Mouse (Mus musculus): Measurements from ENCODE around the gene March1. TPM values are rescaled to one million over a fixed set of nuclear protein-coding genes. Genes with fewer than 3 reads are reported as not detected.

The March1 gene
- polyA plus RNA-seq, 1 experiment from 2014 or later = 0.20 TPM

DNA sequence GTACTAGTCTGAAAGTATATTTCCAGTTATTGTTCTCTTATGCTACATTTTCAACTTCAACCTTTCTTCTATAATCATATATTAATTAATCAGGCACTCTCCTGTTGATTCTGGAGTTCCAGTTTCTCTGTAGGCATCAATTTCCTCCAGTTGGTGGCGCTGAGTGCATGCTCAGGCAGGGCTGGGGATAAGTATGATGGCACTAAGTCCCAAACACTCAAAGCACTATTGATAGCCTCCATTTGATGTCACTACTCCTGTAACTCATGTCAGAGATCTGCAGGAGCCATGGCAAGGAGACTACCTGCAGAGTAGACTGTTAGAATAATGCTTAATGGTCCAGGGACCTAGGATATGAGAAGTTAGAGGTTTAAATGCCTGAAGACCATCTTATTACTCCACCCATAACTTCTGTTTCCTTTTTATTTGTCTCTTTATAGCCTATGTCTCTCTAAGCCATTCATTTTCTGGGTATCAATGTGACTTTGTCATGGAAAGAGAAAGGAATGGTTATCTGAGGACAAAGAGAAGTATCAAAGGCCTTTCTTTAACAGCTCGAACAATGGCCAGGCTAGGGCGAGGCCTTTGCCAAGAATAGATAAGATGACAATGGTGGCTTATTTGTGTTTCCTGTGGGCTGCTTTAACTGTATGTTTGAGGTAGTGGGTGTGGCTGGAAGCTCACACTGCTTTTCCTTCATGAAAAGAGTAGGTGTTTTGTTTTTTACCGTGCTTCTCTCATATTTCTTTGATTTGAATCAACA is 705.5 kb downstream of the March1 start:
- H3K27me3 ChIP-seq = no peaks in the 10 kb centered on the region
- no peaks in the 10 kb centered on the region for H3K36me3 ChIP-seq
- no peaks in the 10 kb centered on the region for H3K4me1 ChIP-seq (replicated peaks)
- 65% methylated on average over 4 of the region's 4 CpGs for WGBS
- no peak overlapping the region for H3K4me2 ChIP-seq
- no peaks in the 10 kb centered on the region for H3K9me3 ChIP-seq
- no peak overlapping the region for H3K27ac ChIP-seq
- H3K9ac ChIP-seq (replicated peaks) = no peak overlapping the region
- no peak overlapping the region for H3K4me3 ChIP-seq (replicated peaks)
- no peak for ATAC-seq (ENCODE audit: insufficient number of reproducible peaks, insufficient read depth, low FRiP score, low TSS enrichment, low read depth)

DNA sequence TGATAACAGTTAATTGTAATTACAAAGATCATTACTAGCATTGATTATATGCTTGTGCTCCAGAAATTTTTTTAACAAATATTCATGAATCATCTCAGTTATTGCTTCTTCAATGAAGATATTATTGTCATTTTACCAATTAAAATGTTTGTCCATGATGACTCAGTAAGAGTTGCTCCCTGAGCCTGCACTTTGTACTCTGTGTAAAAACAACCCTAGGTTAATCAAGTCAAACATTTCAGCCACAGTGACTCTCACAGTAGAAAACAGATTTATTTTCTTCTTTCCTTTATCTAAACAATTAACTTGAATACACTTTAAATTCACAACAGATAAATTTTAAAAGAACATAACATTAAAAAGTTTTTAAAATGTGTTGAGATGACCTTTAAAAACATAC is 708.7 kb downstream of the March1 start:
- H3K4me2 ChIP-seq = no peak overlapping the region
- ATAC-seq (ENCODE audit: insufficient number of reproducible peaks, insufficient read depth, low FRiP score, low TSS enrichment, low read depth) = no peak
- no peaks in the 10 kb centered on the region for H3K27me3 ChIP-seq
- no peak overlapping the region for H3K27ac ChIP-seq
- H3K36me3 ChIP-seq = no peaks in the 10 kb centered on the region
- no peaks in the 10 kb centered on the region for H3K4me1 ChIP-seq (replicated peaks)
- no peak overlapping the region for H3K4me3 ChIP-seq (replicated peaks)
- no peak overlapping the region for H3K9ac ChIP-seq (replicated peaks)
- no peaks in the 10 kb centered on the region for H3K9me3 ChIP-seq

DNA sequence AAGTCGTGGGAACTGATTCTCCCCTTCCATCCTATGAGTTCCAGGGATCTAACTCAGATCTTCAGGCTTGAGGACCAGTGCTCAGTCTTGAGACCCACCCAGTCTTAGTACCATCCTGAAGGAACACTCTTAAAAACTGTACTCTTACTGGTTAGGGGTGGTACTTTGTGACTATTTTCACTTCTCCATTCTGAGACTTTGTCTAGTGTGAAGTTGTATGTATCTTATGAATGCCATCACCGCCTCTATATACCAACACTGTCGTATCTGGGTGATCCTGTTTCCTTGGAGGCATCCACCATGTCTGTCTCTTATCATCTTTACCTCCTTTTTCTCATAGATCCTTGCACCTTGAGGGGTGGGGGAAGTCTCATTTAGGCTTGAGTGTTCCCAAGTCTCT is 714.5 kb downstream of the March1 start:
- 85% methylated on average over 3 of the region's 3 CpGs for WGBS

DNA sequence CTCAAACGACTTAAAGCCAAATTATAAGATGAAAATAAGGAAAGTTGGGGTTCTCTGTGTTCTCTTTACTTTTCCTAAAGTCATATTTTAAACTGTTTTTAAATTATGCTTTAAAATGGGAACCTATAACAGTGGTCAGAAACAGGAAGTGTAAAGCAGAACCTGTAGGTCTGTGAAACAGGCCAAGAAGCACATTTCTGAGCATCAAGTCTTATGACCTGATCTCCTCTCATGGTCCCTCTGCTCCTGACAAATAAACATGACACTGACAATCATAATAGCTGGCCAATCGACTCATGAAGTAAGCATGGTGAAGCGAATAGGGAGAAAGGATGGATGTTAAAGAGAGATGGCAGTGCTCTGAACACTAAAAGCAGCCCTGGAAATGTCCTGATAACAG is 716.6 kb downstream of the March1 start:
- H3K9me3 ChIP-seq = no peaks in the 10 kb centered on the region
- H3K27ac ChIP-seq = no peak overlapping the region
- no peak overlapping the region for H3K4me3 ChIP-seq (replicated peaks)
- 74% methylated on average over 3 of the region's 3 CpGs for WGBS
- no peaks in the 10 kb centered on the region for H3K36me3 ChIP-seq
- no peak overlapping the region for H3K9ac ChIP-seq (replicated peaks)
- H3K27me3 ChIP-seq = no peaks in the 10 kb centered on the region
- no peak overlapping the region for H3K4me2 ChIP-seq
- no peak for ATAC-seq (ENCODE audit: insufficient number of reproducible peaks, insufficient read depth, low FRiP score, low TSS enrichment, low read depth)
- H3K4me1 ChIP-seq (replicated peaks) = no peaks in the 10 kb centered on the region

More for the DNA sequence above, 714.5 kb downstream of the March1 start:
- no peaks in the 10 kb centered on the region for H3K36me3 ChIP-seq
- H3K9me3 ChIP-seq = no peaks in the 10 kb centered on the region
- H3K27ac ChIP-seq = no peak overlapping the region
- H3K4me2 ChIP-seq = no peak overlapping the region
- ATAC-seq (ENCODE audit: insufficient number of reproducible peaks, insufficient read depth, low FRiP score, low TSS enrichment, low read depth) = no peak
- no peak overlapping the region for H3K9ac ChIP-seq (replicated peaks)
- H3K27me3 ChIP-seq = no peaks in the 10 kb centered on the region
- no peak overlapping the region for H3K4me3 ChIP-seq (replicated peaks)
- H3K4me1 ChIP-seq (replicated peaks) = no peaks in the 10 kb centered on the region

DNA sequence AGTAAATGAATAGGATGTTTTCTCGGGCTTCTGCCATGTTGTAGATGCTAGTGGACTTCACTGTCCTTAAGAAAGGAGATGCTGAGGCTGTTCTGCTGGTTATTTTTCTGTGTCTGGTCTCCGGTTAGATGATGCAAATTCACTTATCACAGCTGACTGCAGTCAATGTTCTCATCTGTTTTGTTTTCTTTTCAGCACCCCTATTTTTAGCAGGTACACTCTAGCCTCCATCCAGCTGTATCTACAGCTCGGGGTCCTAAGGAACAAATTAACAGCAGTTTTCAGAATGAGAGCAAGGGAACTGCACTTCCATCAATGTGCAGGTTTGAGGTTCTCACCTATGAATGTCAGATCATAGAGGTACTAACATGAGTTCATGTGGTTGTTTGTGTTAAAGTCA is 721.9 kb downstream of the March1 start:
- Histone ChIP-seq H3K4me1 (replicated peaks) (no peaks in the 10 kb centered on the region), H3K4me2 (no peak overlapping the region), H3K4me3 (replicated peaks) (no peak overlapping the region), H3K27ac (no peak overlapping the region), H3K9ac (replicated peaks) (no peak overlapping the region), H3K9me3 (no peaks in the 10 kb centered on the region), H3K27me3 (no peaks in the 10 kb centered on the region), H3K36me3 (no peaks in the 10 kb centered on the region)
- WGBS = 83% methylated on average over 3 of the region's 3 CpGs
- ATAC-seq (ENCODE audit: insufficient number of reproducible peaks, insufficient read depth, low FRiP score, low TSS enrichment, low read depth) = no peak

DNA sequence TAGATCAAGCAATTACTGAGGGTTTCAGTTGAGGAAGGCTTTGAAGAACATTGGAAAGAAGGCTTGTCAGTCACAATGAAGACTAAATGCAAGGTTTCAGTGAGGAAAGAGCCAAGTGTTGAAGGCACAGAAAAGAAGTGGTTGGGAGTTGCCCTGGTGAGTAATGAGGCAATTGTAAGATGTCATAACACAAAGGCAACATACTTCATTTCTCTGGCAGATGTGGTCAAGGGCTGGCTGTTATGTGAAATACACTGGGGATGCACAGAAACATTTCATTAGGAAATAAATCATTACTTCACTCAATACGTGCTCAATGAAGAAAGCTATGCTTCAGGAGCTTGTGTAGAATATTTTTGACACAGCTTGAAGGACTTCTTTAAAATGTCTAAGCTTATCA is 725.2 kb downstream of the March1 start:
- 84% methylated on average over 1 of the region's 1 CpGs for WGBS
- Histone ChIP-seq H3K4me3 (replicated peaks) (no peak overlapping the region), H3K4me1 (replicated peaks) (no peaks in the 10 kb centered on the region), H3K9me3 (no peaks in the 10 kb centered on the region), H3K27ac (no peak overlapping the region), H3K4me2 (no peak overlapping the region), H3K27me3 (no peaks in the 10 kb centered on the region), H3K36me3 (no peaks in the 10 kb centered on the region), H3K9ac (replicated peaks) (no peak overlapping the region)
- no peak for ATAC-seq (ENCODE audit: insufficient number of reproducible peaks, insufficient read depth, low FRiP score, low TSS enrichment, low read depth)

DNA sequence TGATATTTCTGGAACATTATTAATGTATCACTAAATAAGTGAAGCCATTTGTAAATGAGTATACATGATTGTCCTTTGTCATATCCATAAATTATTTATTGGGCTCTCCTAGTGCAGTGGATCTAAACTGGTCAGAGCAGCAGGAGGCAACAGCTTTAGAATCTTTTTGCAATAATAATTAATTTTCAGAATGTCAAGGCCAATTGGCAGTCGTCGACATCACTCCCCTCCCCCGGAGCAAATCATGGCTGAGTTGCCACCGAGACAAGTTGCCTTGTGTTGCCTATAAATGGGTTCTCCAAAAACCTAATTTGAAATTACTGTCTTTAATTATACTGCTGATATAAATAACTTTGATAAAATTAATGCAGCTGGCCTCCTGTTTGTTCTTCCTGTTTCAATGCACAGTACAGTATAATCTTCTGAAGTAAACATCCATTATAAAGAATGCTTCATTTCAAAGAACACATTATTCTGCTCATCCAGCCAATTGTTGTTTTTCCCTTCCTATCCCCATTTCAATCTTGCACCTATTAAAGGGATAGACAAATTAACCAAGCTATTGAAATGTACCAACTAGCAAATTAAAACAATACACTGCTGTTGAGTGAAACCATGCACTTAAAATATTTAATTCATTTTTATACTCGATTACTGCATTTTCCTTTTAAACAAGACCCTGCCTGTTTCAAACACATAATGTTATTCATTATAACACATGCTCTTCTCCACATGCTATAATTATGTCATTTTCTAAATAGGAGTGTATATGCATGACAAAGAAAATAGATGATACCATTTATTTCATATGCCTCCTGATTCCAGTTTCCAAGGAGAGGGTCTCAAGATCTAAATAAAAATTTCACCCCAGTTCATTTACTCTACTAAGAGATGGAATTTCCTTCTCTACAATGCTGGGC is 745.4 kb downstream of the March1 start:
- H3K4me2 ChIP-seq = no peak overlapping the region
- no peak for ATAC-seq (ENCODE audit: insufficient number of reproducible peaks, insufficient read depth, low FRiP score, low TSS enrichment, low read depth)
- no peaks in the 10 kb centered on the region for H3K36me3 ChIP-seq
- no peaks in the 10 kb centered on the region for H3K4me1 ChIP-seq (replicated peaks)
- H3K27me3 ChIP-seq = no peaks in the 10 kb centered on the region
- 86% methylated on average over 5 of the region's 5 CpGs for WGBS
- no peaks in the 10 kb centered on the region for H3K9me3 ChIP-seq
- H3K27ac ChIP-seq = no peak overlapping the region
- no peak overlapping the region for H3K4me3 ChIP-seq (replicated peaks)
- no peak overlapping the region for H3K9ac ChIP-seq (replicated peaks)

DNA sequence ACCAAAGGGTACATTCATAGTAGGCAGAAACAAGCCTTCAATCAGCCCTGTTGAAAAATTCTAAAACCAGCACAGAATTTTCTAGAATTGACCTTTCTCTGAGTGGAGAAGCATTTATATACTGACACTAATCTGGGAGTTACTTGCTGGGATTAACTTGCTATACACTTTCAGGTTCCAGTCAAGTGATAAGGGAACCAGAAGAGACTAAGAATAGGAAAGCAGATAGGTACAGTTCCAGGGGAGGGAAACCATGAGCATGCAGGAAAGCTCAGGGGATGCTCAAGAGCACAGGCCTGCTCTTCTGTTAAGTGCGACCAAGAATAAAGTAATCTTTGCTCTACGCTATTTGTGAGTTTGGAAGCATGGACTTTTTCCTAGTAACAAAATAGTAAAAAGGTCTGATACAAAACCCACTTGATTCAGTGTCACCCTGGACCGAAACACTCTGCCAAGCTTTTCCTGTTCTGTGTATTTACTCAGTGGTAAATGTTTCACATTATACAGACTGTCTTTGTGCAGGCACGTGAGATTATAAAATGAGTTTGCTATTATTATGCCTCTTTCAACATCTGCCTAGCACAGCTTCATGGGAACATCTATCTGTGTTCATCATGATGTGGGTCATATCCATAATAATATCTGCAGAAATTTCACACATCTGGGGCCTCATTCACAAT is 766.1 kb downstream of the March1 start:
- 88% methylated on average over 4 of the region's 4 CpGs for WGBS
- no peak for ATAC-seq (ENCODE audit: insufficient number of reproducible peaks, insufficient read depth, low FRiP score, low TSS enrichment, low read depth)
- Histone ChIP-seq H3K27ac (no peak overlapping the region), H3K27me3 (no peaks in the 10 kb centered on the region), H3K4me1 (replicated peaks) (no peaks in the 10 kb centered on the region), H3K36me3 (no peaks in the 10 kb centered on the region), H3K4me2 (no peak overlapping the region), H3K4me3 (replicated peaks) (no peak overlapping the region), H3K9ac (replicated peaks) (no peak overlapping the region), H3K9me3 (no peaks in the 10 kb centered on the region)

DNA sequence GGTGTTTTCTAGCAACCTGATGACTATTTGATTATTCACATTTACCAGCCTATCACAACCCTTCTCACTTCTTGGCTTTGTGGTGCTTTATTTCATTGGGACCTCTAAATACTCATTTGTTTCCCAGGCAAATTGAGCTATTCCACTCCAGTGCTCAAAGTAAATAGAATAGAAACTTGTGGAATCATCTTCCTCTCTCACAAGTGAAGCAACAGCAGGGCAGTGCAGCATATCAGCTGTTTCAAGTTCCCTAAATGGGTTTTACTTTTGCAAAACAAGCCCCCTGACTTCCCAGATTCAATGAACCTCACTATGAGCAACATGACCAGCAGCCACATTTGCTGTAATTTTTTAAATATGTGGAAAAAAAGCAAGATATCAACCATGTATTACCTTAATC is 768.3 kb downstream of the March1 start:
- Histone ChIP-seq H3K4me3 (replicated peaks) (no peak overlapping the region), H3K4me1 (replicated peaks) (no peaks in the 10 kb centered on the region), H3K27me3 (no peaks in the 10 kb centered on the region), H3K9me3 (no peaks in the 10 kb centered on the region), H3K36me3 (no peaks in the 10 kb centered on the region), H3K4me2 (no peak overlapping the region), H3K9ac (replicated peaks) (no peak overlapping the region), H3K27ac (no peak overlapping the region)
- no peak for ATAC-seq (ENCODE audit: insufficient number of reproducible peaks, insufficient read depth, low FRiP score, low TSS enrichment, low read depth)

DNA sequence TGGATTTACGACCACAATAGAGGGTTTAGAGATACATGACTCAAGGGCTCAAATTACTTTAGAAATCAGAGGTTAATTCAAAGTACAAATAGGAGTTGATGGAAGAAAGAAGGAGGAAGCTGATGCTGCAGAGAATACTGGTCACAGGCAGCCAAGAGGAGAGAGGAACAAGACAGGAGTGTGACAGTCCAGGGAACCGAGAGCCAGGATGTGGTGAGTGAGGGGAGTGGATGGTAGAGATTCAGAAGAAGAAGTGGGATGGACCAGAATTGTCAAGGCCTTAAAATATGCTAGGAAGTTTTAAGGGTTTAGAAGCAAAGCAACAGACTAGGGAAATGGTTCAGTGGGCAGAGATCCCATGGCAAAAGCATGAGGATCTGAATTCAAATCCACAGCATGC is 771.0 kb downstream of the March1 start:
- WGBS = 76% methylated on average over 2 of the region's 2 CpGs
- H3K27me3 ChIP-seq = no peaks in the 10 kb centered on the region
- H3K4me3 ChIP-seq (replicated peaks) = no peak overlapping the region
- H3K27ac ChIP-seq = no peak overlapping the region
- no peaks in the 10 kb centered on the region for H3K36me3 ChIP-seq
- no peak for ATAC-seq (ENCODE audit: insufficient number of reproducible peaks, insufficient read depth, low FRiP score, low TSS enrichment, low read depth)
- H3K9me3 ChIP-seq = no peaks in the 10 kb centered on the region
- no peak overlapping the region for H3K9ac ChIP-seq (replicated peaks)
- no peaks in the 10 kb centered on the region for H3K4me1 ChIP-seq (replicated peaks)
- H3K4me2 ChIP-seq = no peak overlapping the region

DNA sequence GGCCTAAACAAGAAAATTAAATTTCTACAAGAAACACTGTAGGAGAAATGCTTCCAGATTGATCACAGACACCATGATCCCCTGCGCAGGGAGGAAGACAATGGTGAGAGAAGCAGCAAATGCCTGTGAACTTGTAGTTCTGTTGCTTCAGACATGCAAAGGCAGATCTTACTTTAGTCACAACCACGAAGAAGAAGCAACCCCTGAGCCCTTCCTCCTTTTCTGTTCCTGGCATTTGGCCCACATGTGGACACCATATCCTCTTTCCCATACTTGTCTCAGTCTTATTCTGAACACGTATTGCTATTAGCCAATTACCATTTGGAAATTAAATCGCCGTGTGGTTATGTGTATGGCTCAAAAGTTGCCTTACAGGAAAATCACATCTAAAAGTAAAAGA is 773.9 kb downstream of the March1 start:
- ATAC-seq (ENCODE audit: insufficient number of reproducible peaks, insufficient read depth, low FRiP score, low TSS enrichment, low read depth) = no peak
- Histone ChIP-seq H3K4me3 (replicated peaks) (no peak overlapping the region), H3K27me3 (no peaks in the 10 kb centered on the region), H3K4me1 (replicated peaks) (no peaks in the 10 kb centered on the region), H3K4me2 (no peak overlapping the region), H3K27ac (no peak overlapping the region), H3K36me3 (no peaks in the 10 kb centered on the region), H3K9ac (replicated peaks) (no peak overlapping the region), H3K9me3 (no peaks in the 10 kb centered on the region)
- WGBS = 85% methylated on average over 5 of the region's 5 CpGs

Data from limb, embryonic 12.5 days (tissue).